Mouse (Mus musculus) heart, embryonic 14.5 days (tissue): ENCODE results near the gene Endov. TPM values are rescaled to one million over a fixed set of nuclear protein-coding genes. Genes with fewer than 3 reads are reported as not detected.
A peak's percentile ranks its signal among the peaks of the same experiment; 100 is the strongest.

Experiments used
- ATAC-seq: fragments of 200-750 bp; cut with Nextera tagmentation; 2 replicates; pipeline ENCODE4 v1.8.0; 2017; ENCODE audit warnings: low read depth, moderate TSS enrichment; ENCODE audit not compliant: insufficient number of reproducible peaks, insufficient read depth, low FRiP score
- H3K27ac ChIP-seq, 2 experiments: fragments of 200-500 bp in 1 of 2; fragments of 300-500 bp in 1 of 2; sonication (generic) in 1 of 2; replicated peaks in 1 of 2; 2 replicates each; pipeline ENCODE4 v1.5.1; 2012 to 2014; ENCODE audit warnings: low read depth in 2 of 2, low read length in 2 of 2, control low read depth in 1 of 2, mild to moderate bottlenecking in 1 of 2, mixed read lengths in 1 of 2; ENCODE audit not compliant: control insufficient read depth in 1 of 2, insufficient read depth in 1 of 2
- H3K27me3 ChIP-seq: fragments of 300-500 bp; sonication (generic); 2 replicates; pipeline ENCODE4 v1.6.1; 2014; ENCODE audit warnings: mild to moderate bottlenecking, low read length, control low read depth; ENCODE audit not compliant: control insufficient read depth, insufficient read depth
- H3K36me3 ChIP-seq: fragments of 300-500 bp; sonication (generic); 2 replicates; pipeline ENCODE4 v1.6.1; 2014; ENCODE audit warnings: mild to moderate bottlenecking, control low read depth, low read length, mixed read lengths; ENCODE audit not compliant: control insufficient read depth, insufficient read depth
- H3K4me1 ChIP-seq, 2 experiments: fragments of 200-500 bp in 1 of 2; fragments of 300-500 bp in 1 of 2; sonication (generic) in 1 of 2; 2 replicates each; pipeline ENCODE4 v1.6.1; 2012 to 2014; ENCODE audit warnings: low read length in 2 of 2, control low read depth in 1 of 2, mixed read lengths in 1 of 2; ENCODE audit not compliant: control insufficient read depth in 2 of 2, insufficient read depth in 2 of 2
- H3K4me2 ChIP-seq: fragments of 300-500 bp; sonication (generic); 2 replicates; pipeline ENCODE4 v1.6.1; 2014; ENCODE audit warnings: mild to moderate bottlenecking, low read length
- H3K4me3 ChIP-seq, 2 experiments: fragments of 200-500 bp in 1 of 2; fragments of 300-500 bp in 1 of 2; sonication (generic) in 1 of 2; 2 replicates each; pipeline ENCODE4 v1.5.1; 2012 to 2014; ENCODE audit warnings: low read length in 2 of 2, mild to moderate bottlenecking in 2 of 2, control low read depth in 1 of 2, low read depth in 1 of 2, moderate library complexity in 1 of 2; ENCODE audit not compliant: control insufficient read depth in 1 of 2, insufficient read depth in 1 of 2
- H3K9ac ChIP-seq: fragments of 300-500 bp; sonication (generic); 2 replicates; pipeline ENCODE4 v1.6.1; 2014; ENCODE audit warnings: mild to moderate bottlenecking, low read length
- H3K9me3 ChIP-seq: fragments of 300-500 bp; sonication (generic); 2 replicates; pipeline ENCODE4 v1.6.1; 2016; ENCODE audit warnings: low read length, control low read depth; ENCODE audit not compliant: control insufficient read depth
- WGBS: fragments of 180-500 bp; shearing (Covaris S2); extraction: QIAGEN DNeasy Blood & Tissue Kit; methylation state at CpG from one replicate; pipeline ENCODE4 v1.1.7; 2014; 5-methylcytosine and 5-hydroxymethylcytosine counted together
- polyA plus RNA-seq: library from polyadenylated mRNA; unstranded; fragments of >200 nt; fragmentation: Nextera tagmentation; extraction: Ambion mirVana; gene quantifications from 2 replicates; pipeline ENCODE4 v1.2.1, GENCODE M21; 2014

Endov gene
- polyA plus RNA-seq = 9.0 and 9.1 TPM in 2 replicates

GRCm38 (mm10) chr11:119490861-119491689 lies at the start of gene Endov:
TSS of gene Endov (plus strand) at chr11:119491347.
- peak within 1 kb of the TSS; percentile 87 for H3K9ac ChIP-seq
- H3K27ac ChIP-seq = peak within 1 kb of the TSS; percentile 84
- no peaks in the 10 kb centered on the region for H3K27me3 ChIP-seq
- peaks cover 26% of the 10 kb centered on the region for H3K36me3 ChIP-seq
- ATAC-seq = peak; percentile 93
- peak within 1 kb of the TSS; percentile 85 to 87 for H3K4me3 ChIP-seq
- peak within 1 kb of the TSS; percentile 98 for H3K4me2 ChIP-seq
- H3K4me1 ChIP-seq = peaks cover 2 to 13% of the 10 kb centered on the region in 2 experiments; a peak in 3 of 4 replicates
- H3K9me3 ChIP-seq = no peaks in the 10 kb centered on the region
- WGBS = under 1% methylated on average over 66 of the region's 66 CpGs

- H3K4me1 ChIP-seq = no peaks in the 10 kb centered on the region
- H3K4me2 ChIP-seq = no peak overlapping the region
- H3K27me3 ChIP-seq = no peaks in the 10 kb centered on the region
- 88% methylated on average over 8 of the region's 8 CpGs for WGBS
- H3K9me3 ChIP-seq = no peaks in the 10 kb centered on the region
- H3K4me3 ChIP-seq = no peak overlapping the region
- ATAC-seq = no peak
- no peak overlapping the region for H3K27ac ChIP-seq
- no peak overlapping the region for H3K9ac ChIP-seq
- H3K36me3 ChIP-seq = peaks cover 95% of the 10 kb centered on the region
Observed at GRCm38 (mm10) chr11:119442199-119442598, 48.9 kb upstream of the Endov start.

- WGBS = 91% methylated on average over 9 of the region's 9 CpGs
- no peaks in the 10 kb centered on the region for H3K9me3 ChIP-seq
- no peak for ATAC-seq
- H3K4me1 ChIP-seq = no peaks in the 10 kb centered on the region
- no peak overlapping the region for H3K4me2 ChIP-seq
- no peaks in the 10 kb centered on the region for H3K27me3 ChIP-seq
- H3K4me3 ChIP-seq = no peak overlapping the region
- no peak overlapping the region for H3K9ac ChIP-seq
- H3K27ac ChIP-seq = no peak overlapping the region
- H3K36me3 ChIP-seq = peaks cover 93% of the 10 kb centered on the region
Observed at GRCm38 (mm10) chr11:119443442-119443841, 47.7 kb upstream of the Endov start.

DNA sequence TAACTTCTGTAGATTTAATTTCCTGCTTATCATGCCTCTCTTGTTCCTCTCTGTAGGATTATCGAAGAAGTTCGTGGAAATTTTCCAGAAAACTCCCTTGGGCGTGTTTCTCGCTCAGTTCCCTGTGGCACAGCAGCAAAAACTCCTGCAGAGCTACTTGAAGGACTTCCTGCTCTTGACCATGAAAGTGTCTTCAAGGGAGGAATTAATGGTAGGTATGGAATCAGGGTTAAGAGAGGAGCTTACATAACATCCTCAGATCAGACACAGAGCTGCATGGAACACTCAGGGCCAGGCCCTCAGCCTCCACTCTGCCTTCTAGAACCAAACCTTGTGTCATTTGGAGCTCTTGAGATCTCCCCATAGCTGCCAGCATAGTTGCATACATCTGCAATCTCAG lies 35.0 kb upstream of the Endov start:
- Histone ChIP-seq H3K27me3 (no peaks in the 10 kb centered on the region), H3K9me3 (no peaks in the 10 kb centered on the region), H3K36me3 (peaks cover 84% of the 10 kb centered on the region), H3K4me2 (no peak overlapping the region), H3K9ac (no peak overlapping the region), H3K4me1 (no peaks in the 10 kb centered on the region), H3K27ac (no peak overlapping the region), H3K4me3 (no peak overlapping the region)
- WGBS = 72% methylated on average over 4 of the region's 4 CpGs
- ATAC-seq = no peak

DNA sequence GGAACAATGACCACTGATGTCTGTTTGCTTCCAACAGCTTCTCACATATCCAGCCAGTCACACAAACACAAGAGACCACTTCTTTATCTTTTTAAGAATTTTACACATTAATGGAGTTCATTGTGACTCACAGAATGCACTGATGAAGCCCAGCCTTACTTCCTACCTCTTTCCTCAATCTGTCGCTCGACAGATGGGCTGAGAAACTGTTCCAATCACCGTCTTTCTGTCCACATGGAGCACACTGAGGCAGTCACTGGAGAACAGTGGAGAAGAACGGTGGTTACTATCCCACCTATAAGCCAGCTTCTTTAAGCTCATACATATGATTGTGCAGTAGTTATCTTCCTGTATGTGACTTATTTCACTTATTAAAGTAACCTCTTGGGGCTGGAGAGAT lies 13.3 kb upstream of the Endov start:
- Histone ChIP-seq H3K36me3 (peaks cover 93% of the 10 kb centered on the region), H3K4me2 (no peak overlapping the region), H3K4me3 (no peak overlapping the region), H3K4me1 (no peaks in the 10 kb centered on the region), H3K9me3 (no peaks in the 10 kb centered on the region), H3K9ac (no peak overlapping the region), H3K27ac (no peak overlapping the region), H3K27me3 (no peaks in the 10 kb centered on the region)
- no peak for ATAC-seq
- 94% methylated on average over 4 of the region's 4 CpGs for WGBS

DNA sequence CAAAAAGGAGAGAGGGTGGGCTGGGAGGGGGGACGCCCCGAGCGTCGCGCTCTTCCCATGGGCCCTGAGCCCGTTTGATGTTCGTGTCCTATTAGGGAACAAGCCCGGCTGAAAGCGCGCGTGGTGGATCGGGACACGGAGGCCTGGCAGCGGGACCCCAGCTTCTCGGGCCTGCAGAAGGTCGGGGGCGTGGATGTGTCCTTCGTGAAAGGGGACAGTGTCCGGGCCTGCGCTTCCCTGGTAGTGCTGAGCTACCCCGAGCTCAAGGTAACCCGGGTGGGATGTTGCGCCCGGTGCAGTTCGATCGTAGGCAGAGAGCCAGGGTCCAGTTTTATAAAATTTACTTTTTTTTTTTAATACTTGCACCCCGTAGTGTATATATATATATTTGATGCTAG lies 542 bp downstream of the Endov start:
- peaks cover 2 to 13% of the 10 kb centered on the region in 2 experiments; a peak in 3 of 4 replicates for H3K4me1 ChIP-seq
- peak overlapping the region; percentile 57 to 84; a peak in 3 of 4 replicates for H3K27ac ChIP-seq
- no peaks in the 10 kb centered on the region for H3K27me3 ChIP-seq
- no peak for ATAC-seq
- H3K4me2 ChIP-seq = peak overlapping the region; percentile 98
- no peaks in the 10 kb centered on the region for H3K9me3 ChIP-seq
- H3K4me3 ChIP-seq = peak overlapping the region; percentile 85 to 87
- peaks cover 23% of the 10 kb centered on the region for H3K36me3 ChIP-seq
- WGBS = 7% methylated on average over 27 of the region's 27 CpGs
- peak overlapping the region; percentile 87 for H3K9ac ChIP-seq

DNA sequence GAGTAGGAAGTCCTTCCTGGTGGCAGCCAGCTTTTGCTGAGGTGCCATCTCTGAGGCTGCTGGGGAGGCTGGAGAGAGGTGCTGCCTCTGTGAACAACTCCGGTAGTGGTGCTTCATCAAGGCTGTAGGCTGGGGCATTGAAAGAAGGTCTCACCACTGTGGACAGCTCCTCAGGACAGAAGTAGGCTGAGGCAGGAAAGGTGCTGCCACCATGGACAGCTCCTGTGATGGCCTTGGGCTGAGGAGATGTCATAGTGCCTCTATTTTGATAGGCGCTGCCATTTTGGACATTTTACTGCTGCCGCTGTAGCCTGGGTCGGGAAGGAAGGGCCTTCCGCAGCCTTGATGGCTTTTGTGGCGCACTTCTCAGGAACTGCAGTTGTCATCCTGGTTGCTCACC lies 1.7 kb downstream of the Endov start:
- H3K4me1 ChIP-seq = peaks cover 2 to 13% of the 10 kb centered on the region in 2 experiments; a peak in 3 of 4 replicates
- WGBS = 94% methylated on average over 6 of the region's 6 CpGs
- no peak overlapping the region for H3K27ac ChIP-seq
- H3K27me3 ChIP-seq = no peaks in the 10 kb centered on the region
- H3K4me3 ChIP-seq = no peak overlapping the region
- H3K4me2 ChIP-seq = no peak overlapping the region
- ATAC-seq = no peak
- H3K36me3 ChIP-seq = peaks cover 13% of the 10 kb centered on the region
- no peaks in the 10 kb centered on the region for H3K9me3 ChIP-seq
- H3K9ac ChIP-seq = no peak overlapping the region
